Mouse (Mus musculus) brown adipose tissue, adult 24 weeks (tissue): Measurements from ENCODE around the gene Rab3ip. TPM values are rescaled to one million over a fixed set of nuclear protein-coding genes. Genes with fewer than 3 reads are reported as not detected.

Source experiments
- H3K27ac ChIP-seq: fragments of 200-500 bp; replicated peaks from 2 replicates; pipeline ENCODE4 v1.5.1; 2012; ENCODE audit warnings: low read depth, mild to moderate bottlenecking, low read length
- H3K4me1 ChIP-seq: fragments of 200-500 bp; 2 replicates; pipeline ENCODE4 v1.6.1; 2012; ENCODE audit warnings: low read length, mixed read lengths; ENCODE audit not compliant: control insufficient read depth, insufficient read depth, insufficient read length
- H3K4me3 ChIP-seq: fragments of 200-500 bp; 2 replicates; pipeline ENCODE4 v1.5.1; 2012; ENCODE audit warnings: low read depth, mild to moderate bottlenecking, low read length, moderate library complexity; ENCODE audit not compliant: insufficient read depth
- polyA plus RNA-seq: library from polyadenylated mRNA; stranded (reverse); fragments of >200 nt; gene quantifications from 2 replicates; pipeline ENCODE4 v1.2.4, GENCODE M21; 2012; ENCODE audit not compliant: missing spikeins, insufficient read depth, insufficient read length

Gene Rab3ip
- polyA plus RNA-seq, 1 experiment, result 30.4 TPM

GRCm38 (mm10) chr10:116916581-116916980 is 34.0 kb downstream of the Rab3ip start:
- Histone ChIP-seq H3K4me3 (no peak overlapping the region), H3K4me1 (no peaks in the 10 kb centered on the region), H3K27ac (no peak overlapping the region)

DNA sequence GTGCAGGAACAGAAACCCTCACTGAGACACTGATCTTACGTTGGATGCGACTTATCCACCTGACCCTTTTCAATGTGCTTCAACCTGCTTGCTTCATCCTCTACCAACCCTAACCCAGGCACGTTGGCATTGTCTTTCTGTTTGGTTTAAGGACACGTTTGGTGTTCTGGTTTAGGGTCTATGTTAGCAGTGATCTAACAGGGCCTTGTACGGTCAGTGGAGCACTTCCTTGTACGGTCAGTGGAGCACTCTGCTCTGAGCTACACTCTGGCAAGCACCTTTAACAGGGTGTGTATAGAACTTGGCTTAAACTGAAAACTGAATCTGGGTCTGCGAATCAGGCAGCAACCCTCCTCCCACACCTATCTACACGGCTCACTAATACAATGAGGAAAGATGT is 35.3 kb downstream of the Rab3ip start:
- H3K4me3 ChIP-seq, result no peak overlapping the region
- H3K27ac ChIP-seq, result no peak overlapping the region

GRCm38 (mm10) chr10:116914586-116914985 is 36.0 kb downstream of the Rab3ip start:
- Histone ChIP-seq H3K4me1 (no peaks in the 10 kb centered on the region), H3K4me3 (no peak overlapping the region), H3K27ac (no peak overlapping the region)

More for the DNA sequence above, 35.3 kb downstream of the Rab3ip start:
- H3K4me1 ChIP-seq, result no peaks in the 10 kb centered on the region

- Histone ChIP-seq H3K4me1 (no peaks in the 10 kb centered on the region), H3K27ac (no peak overlapping the region), H3K4me3 (no peak overlapping the region)
Measured at GRCm38 (mm10) chr10:116913647-116914273, 36.8 kb downstream of the Rab3ip start.

- no peak overlapping the region for H3K27ac ChIP-seq
- no peaks in the 10 kb centered on the region for H3K4me1 ChIP-seq
- H3K4me3 ChIP-seq, result no peak overlapping the region
Measured at GRCm38 (mm10) chr10:116912850-116913249, 37.7 kb downstream of the Rab3ip start.

DNA sequence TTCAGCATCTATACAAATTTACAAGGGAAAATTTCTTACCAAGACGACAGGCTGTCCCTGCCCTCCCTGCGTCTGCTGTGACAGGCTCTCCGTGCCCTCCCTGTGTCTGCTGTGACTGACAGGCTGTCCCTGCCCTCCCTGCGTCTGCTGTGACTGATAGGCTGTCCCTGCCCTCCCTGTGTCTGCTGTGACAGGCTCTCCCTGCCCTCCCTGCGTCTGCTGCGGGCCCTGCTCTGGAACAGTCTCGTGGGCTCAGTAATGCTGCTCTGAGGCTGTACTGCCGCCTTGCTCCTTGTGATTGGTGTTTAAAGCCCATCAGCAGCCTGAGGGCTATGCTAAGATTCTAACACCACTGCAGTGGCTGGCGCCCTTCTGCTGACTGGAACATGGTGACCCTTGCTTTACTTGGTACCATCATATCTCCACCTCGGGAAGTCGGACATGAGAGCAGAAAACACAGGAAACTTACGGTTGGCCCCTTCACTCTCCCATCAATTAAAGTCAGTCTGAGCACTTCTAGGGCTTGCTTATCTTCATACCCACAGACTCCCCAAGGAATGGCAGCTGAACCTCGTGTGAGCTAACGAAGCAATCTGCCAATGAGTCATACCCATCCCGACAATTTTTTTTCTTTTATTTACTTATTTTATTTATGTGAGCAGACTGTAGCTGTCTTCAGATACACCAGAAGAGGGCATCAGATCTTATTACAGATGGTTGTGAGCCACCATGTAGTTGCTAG is 41.5 kb downstream of the Rab3ip start:
- H3K4me1 ChIP-seq, result no peaks in the 10 kb centered on the region
- H3K27ac ChIP-seq, result no peak overlapping the region
- no peak overlapping the region for H3K4me3 ChIP-seq

DNA sequence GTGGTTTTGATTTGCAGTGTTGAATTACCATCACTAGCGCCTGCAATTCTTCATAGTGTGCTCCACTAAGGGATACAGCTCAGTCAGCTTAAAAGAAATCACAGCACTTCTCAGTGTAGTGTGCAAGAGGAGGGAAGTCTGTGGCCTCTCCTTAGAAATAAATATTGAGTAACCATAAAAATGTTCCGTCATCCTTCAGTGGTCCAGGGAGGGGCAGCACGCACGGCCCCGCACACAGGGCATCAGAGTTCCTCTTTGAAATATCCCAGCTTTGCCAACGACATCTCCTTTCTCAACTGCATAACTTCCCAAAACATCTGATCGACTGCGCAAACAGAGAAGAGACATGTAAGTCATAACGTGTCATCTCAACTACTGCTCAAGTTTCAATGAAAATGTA is 43.8 kb downstream of the Rab3ip start:
- H3K4me3 ChIP-seq, result no peak overlapping the region
- H3K27ac ChIP-seq, result no peak overlapping the region
- no peaks in the 10 kb centered on the region for H3K4me1 ChIP-seq

- no peak overlapping the region for H3K4me3 ChIP-seq
- H3K4me1 ChIP-seq, result no peaks in the 10 kb centered on the region
- H3K27ac ChIP-seq, result no peak overlapping the region
Measured at GRCm38 (mm10) chr10:116904503-116904908, 46.1 kb downstream of the Rab3ip start.

GRCm38 (mm10) chr10:116896336-116897177 is 54.0 kb downstream of the Rab3ip start, which contains the start of gene Myrfl:
Gene Myrfl, minus strand, starts transcription at chr10:116896919.
- no peak within 1 kb of the TSS for H3K4me3 ChIP-seq
- no peaks in the 10 kb centered on the region for H3K4me1 ChIP-seq
- no peak within 1 kb of the TSS for H3K27ac ChIP-seq

DNA sequence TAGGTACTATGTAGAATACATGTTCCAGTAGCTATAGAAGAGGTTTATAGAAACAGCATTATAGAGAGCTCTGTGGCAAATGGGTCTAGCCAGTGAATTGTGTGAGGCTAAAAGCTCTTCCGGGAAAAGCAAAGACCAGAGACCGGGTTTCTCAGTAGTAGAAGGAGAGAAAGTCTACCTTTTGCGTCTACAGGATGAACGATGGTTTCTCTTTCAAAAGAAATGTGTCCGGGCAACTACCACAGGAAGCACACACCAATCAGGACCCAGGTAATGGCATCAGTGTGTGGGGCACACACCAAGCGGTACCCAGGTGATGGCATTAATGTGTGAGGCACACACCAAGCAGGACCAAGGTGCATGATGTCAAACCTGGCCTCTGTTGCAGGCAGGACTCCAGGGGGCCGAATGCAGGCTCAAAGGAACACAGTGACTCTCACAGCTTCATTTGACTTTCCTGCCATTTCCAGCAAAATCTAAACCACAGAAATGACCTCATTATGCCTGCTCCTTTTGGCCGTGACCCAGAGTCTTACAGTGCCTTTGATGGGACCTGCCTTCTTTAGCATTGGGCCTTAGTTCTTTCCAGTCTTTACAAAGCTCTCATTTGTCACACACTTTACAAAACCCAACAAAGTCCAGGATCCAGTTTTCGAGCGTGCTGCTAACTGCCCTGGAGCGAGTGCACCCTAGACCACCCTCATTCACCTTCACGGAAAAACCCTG is 55.3 kb downstream of the Rab3ip start:
- Histone ChIP-seq H3K27ac (no peak overlapping the region), H3K4me1 (no peaks in the 10 kb centered on the region), H3K4me3 (no peak overlapping the region)

GRCm38 (mm10) chr10:116894540-116894939 is 56.0 kb downstream of the Rab3ip start:
- no peak overlapping the region for H3K27ac ChIP-seq
- no peaks in the 10 kb centered on the region for H3K4me1 ChIP-seq
- no peak overlapping the region for H3K4me3 ChIP-seq

DNA sequence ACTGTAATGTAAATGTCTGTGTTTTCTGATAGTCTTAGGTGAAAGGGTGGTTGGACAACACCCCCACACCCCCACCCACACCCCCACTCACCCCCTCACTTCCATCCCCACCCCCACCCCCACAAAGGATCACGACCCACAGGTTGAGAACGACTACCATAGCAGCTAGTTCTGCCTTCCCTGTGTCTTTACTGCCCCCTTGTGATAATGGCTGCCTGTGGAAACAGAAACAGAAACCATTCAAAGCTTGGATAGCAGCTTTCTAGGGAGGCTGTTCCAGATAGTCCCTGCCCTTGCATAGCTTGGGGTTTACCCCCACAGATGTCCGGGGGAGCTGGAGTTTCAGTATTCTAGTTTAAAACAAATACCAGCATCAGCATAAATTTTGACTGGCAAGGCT is 56.8 kb downstream of the Rab3ip start:
- Histone ChIP-seq H3K4me3 (no peak overlapping the region), H3K27ac (no peak overlapping the region), H3K4me1 (no peaks in the 10 kb centered on the region)

DNA sequence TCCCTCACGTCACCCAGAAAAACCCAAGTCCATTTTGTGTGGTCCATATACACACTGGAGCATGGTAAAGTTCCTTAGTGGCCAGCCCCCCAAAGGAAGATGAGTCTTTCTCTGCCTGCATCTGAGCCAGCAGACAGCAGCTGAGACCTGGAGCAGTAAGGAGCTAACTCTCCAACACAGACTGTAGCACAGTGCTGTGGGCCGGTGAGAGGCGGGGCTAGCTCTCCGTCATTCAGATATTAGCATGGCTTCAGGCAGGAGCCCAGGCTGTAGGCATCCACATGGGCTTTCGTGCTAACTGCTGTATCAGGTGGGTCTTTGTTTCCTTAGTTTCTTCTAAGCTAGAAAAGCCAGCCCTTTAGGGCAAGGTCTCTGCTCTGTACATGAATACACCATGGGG is 60.0 kb downstream of the Rab3ip start:
- Histone ChIP-seq H3K27ac (no peak overlapping the region), H3K4me3 (no peak overlapping the region), H3K4me1 (no peaks in the 10 kb centered on the region)

GRCm38 (mm10) chr10:116884552-116884951 is 66.0 kb downstream of the Rab3ip start:
- H3K4me3 ChIP-seq, result no peak overlapping the region
- no peaks in the 10 kb centered on the region for H3K4me1 ChIP-seq
- H3K27ac ChIP-seq, result no peak overlapping the region

DNA sequence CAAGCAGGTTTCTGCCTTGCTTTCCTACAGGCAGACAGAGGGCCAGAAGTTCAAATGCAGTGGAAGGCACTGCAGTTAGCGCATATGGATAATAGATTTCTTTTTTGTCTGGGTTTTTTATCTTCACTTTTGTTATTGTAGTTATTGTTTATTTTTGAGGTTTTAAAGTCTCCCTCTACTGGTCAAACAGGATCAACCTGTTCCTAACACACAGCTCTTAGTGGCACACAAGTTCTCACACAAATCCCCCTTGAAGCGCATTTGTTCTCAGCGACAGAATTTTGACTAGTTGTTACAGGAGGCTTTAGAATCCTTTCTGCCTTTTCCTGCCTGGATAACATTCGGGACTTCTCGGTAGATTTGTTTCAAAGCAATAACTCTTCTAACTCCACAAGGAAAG is 67.0 kb downstream of the Rab3ip start:
- Histone ChIP-seq H3K4me1 (no peaks in the 10 kb centered on the region), H3K27ac (no peak overlapping the region), H3K4me3 (no peak overlapping the region)
